Mouse (Mus musculus) hindbrain, embryonic 10.5 days (tissue): Measurements from ENCODE around the gene Lrit2. TPM values are rescaled to one million over a fixed set of nuclear protein-coding genes. Genes with fewer than 3 reads are reported as not detected.
A peak's percentile ranks its signal among the peaks of the same experiment; 100 is the strongest.

Experiments
- DNase-seq: peaks from one replicate; pipeline ENCODE4 v3.0.0-alpha.2; 2017; ENCODE audit warnings: low spot score
- H3K27ac ChIP-seq: fragments of 300-500 bp; sonication (generic); 2 replicates; pipeline ENCODE4 v1.5.1; 2016; ENCODE audit warnings: mild to moderate bottlenecking, moderate library complexity
- H3K27me3 ChIP-seq: fragments of 300-500 bp; sonication (generic); 2 replicates; pipeline ENCODE4 v1.6.1; 2016; ENCODE audit warnings: mild to moderate bottlenecking; ENCODE audit not compliant: poor library complexity, insufficient read depth, severe bottlenecking
- H3K36me3 ChIP-seq: fragments of 300-500 bp; sonication (generic); 2 replicates; pipeline ENCODE4 v1.6.1; 2016; ENCODE audit warnings: mild to moderate bottlenecking, moderate library complexity
- H3K4me1 ChIP-seq: fragments of 300-500 bp; sonication (generic); replicated peaks from 2 replicates; pipeline ENCODE4 v1.6.1; 2016; ENCODE audit warnings: mild to moderate bottlenecking
- H3K4me3 ChIP-seq: fragments of 300-500 bp; sonication (generic); 2 replicates; pipeline ENCODE4 v1.5.1; 2016; ENCODE audit warnings: mild to moderate bottlenecking, moderate library complexity
- H3K9me3 ChIP-seq: fragments of 300-500 bp; sonication (generic); 2 replicates; pipeline ENCODE4 v1.6.1; 2016; ENCODE audit warnings: mild to moderate bottlenecking, moderate library complexity
- WGBS: fragments of 180-500 bp; shearing (Covaris S2); methylation state at CpG from one replicate; pipeline ENCODE4 v1.1.7; 2016; 5-methylcytosine and 5-hydroxymethylcytosine counted together
- polyA plus RNA-seq: library from polyadenylated mRNA; unstranded; fragments of >200 nt; fragmentation: Nextera tagmentation; extraction: Ambion mirVana; gene quantifications from 2 replicates; pipeline ENCODE4 v1.2.1, GENCODE M21; 2016

The Lrit2 gene
- polyA plus RNA-seq, 1 experiment from 2014 or later: not detected

GRCm38 (mm10) chr14:37094436-37094835 lies 26.7 kb downstream of the Lrit2 start:
- WGBS: 70% methylated on average over 6 of the region's 6 CpGs
- H3K27ac ChIP-seq: no peak overlapping the region
- DNase-seq: peak; percentile 4
- peaks cover 13% of the 10 kb centered on the region for H3K4me1 ChIP-seq
- H3K27me3 ChIP-seq: peaks cover 32% of the 10 kb centered on the region
- no peaks in the 10 kb centered on the region for H3K36me3 ChIP-seq
- no peaks in the 10 kb centered on the region for H3K9me3 ChIP-seq
- H3K4me3 ChIP-seq: no peak overlapping the region

GRCm38 (mm10) chr14:37095556-37095955 lies 27.8 kb downstream of the Lrit2 start:
- Histone ChIP-seq H3K27ac (no peak overlapping the region), H3K27me3 (peaks cover 37% of the 10 kb centered on the region), H3K9me3 (no peaks in the 10 kb centered on the region), H3K4me3 (no peak overlapping the region), H3K36me3 (no peaks in the 10 kb centered on the region), H3K4me1 (peaks cover 13% of the 10 kb centered on the region)
- DNase-seq: no peak
- 87% methylated on average over 4 of the region's 4 CpGs for WGBS

GRCm38 (mm10) chr14:37097956-37098530 lies 30.3 kb downstream of the Lrit2 start, which contains the start of gene Cdhr1:
TSS of gene Cdhr1 (minus strand) at chr14:37098347.
- Histone ChIP-seq H3K36me3 (no peaks in the 10 kb centered on the region), H3K4me1 (peaks cover 13% of the 10 kb centered on the region), H3K27ac (peak within 1 kb of the TSS; percentile 71), H3K9me3 (no peaks in the 10 kb centered on the region), H3K27me3 (peaks cover 37% of the 10 kb centered on the region), H3K4me3 (peak within 1 kb of the TSS; percentile 53)
- peak; percentile 49 for DNase-seq
- WGBS: under 1% methylated on average over 30 of the region's 30 CpGs

- Histone ChIP-seq H3K9me3 (no peaks in the 10 kb centered on the region), H3K36me3 (no peaks in the 10 kb centered on the region), H3K4me3 (no peak overlapping the region), H3K27me3 (peaks cover 34% of the 10 kb centered on the region), H3K4me1 (peaks cover 8% of the 10 kb centered on the region), H3K27ac (no peak overlapping the region)
- 84% methylated on average over 5 of the region's 5 CpGs for WGBS
- no peak for DNase-seq
These were observed 33.8 kb downstream of the Lrit2 start for GRCm38 (mm10) chr14:37101531-37101930.

- no peaks in the 10 kb centered on the region for H3K9me3 ChIP-seq
- DNase-seq: no peak
- peaks cover 8% of the 10 kb centered on the region for H3K4me1 ChIP-seq
- H3K27me3 ChIP-seq: peaks cover 25% of the 10 kb centered on the region
- no peaks in the 10 kb centered on the region for H3K36me3 ChIP-seq
- WGBS: 83% methylated on average over 3 of the region's 3 CpGs
- no peak overlapping the region for H3K4me3 ChIP-seq
- H3K27ac ChIP-seq: no peak overlapping the region
These were observed 34.8 kb downstream of the Lrit2 start for GRCm38 (mm10) chr14:37102484-37102883.

- Histone ChIP-seq H3K4me3 (no peak overlapping the region), H3K27ac (no peak overlapping the region), H3K27me3 (peaks cover 2% of the 10 kb centered on the region; the same call in 1 of the 2 replicates), H3K4me1 (no peaks in the 10 kb centered on the region), H3K9me3 (no peaks in the 10 kb centered on the region), H3K36me3 (no peaks in the 10 kb centered on the region)
- no peak for DNase-seq
- 73% methylated on average over 5 of the region's 5 CpGs for WGBS
These were observed 37.0 kb downstream of the Lrit2 start for GRCm38 (mm10) chr14:37104747-37105146.

- H3K36me3 ChIP-seq: no peaks in the 10 kb centered on the region
- no peaks in the 10 kb centered on the region for H3K4me1 ChIP-seq
- no peaks in the 10 kb centered on the region for H3K27me3 ChIP-seq
- no peak overlapping the region for H3K4me3 ChIP-seq
- H3K27ac ChIP-seq: no peak overlapping the region
- no peak for DNase-seq
- WGBS: 41% methylated on average over 7 of the region's 7 CpGs
- no peaks in the 10 kb centered on the region for H3K9me3 ChIP-seq
These were observed 38.1 kb downstream of the Lrit2 start for GRCm38 (mm10) chr14:37105846-37106245.

- 89% methylated on average over 8 of the region's 8 CpGs for WGBS
- no peaks in the 10 kb centered on the region for H3K4me1 ChIP-seq
- H3K4me3 ChIP-seq: no peak overlapping the region
- no peak overlapping the region for H3K27ac ChIP-seq
- H3K9me3 ChIP-seq: no peaks in the 10 kb centered on the region
- H3K36me3 ChIP-seq: no peaks in the 10 kb centered on the region
- DNase-seq: no peak
- H3K27me3 ChIP-seq: no peaks in the 10 kb centered on the region
These were observed 41.7 kb downstream of the Lrit2 start for GRCm38 (mm10) chr14:37109460-37109859.

GRCm38 (mm10) chr14:37109975-37110374 lies 42.2 kb downstream of the Lrit2 start:
- 79% methylated on average over 9 of the region's 9 CpGs for WGBS
- Histone ChIP-seq H3K4me3 (no peak overlapping the region), H3K4me1 (no peaks in the 10 kb centered on the region), H3K36me3 (no peaks in the 10 kb centered on the region), H3K9me3 (no peaks in the 10 kb centered on the region), H3K27me3 (no peaks in the 10 kb centered on the region), H3K27ac (no peak overlapping the region)
- no peak for DNase-seq

GRCm38 (mm10) chr14:37110456-37110855 lies 42.7 kb downstream of the Lrit2 start:
- Histone ChIP-seq H3K4me1 (no peaks in the 10 kb centered on the region), H3K27me3 (no peaks in the 10 kb centered on the region), H3K27ac (no peak overlapping the region), H3K4me3 (no peak overlapping the region), H3K36me3 (no peaks in the 10 kb centered on the region), H3K9me3 (no peaks in the 10 kb centered on the region)
- WGBS: 91% methylated on average over 2 of the region's 2 CpGs
- no peak for DNase-seq

- Histone ChIP-seq H3K4me3 (no peak overlapping the region), H3K36me3 (no peaks in the 10 kb centered on the region), H3K4me1 (no peaks in the 10 kb centered on the region), H3K9me3 (no peaks in the 10 kb centered on the region), H3K27me3 (no peaks in the 10 kb centered on the region), H3K27ac (no peak overlapping the region)
- no peak for DNase-seq
These were observed 43.6 kb downstream of the Lrit2 start for GRCm38 (mm10) chr14:37111371-37111770.

- Histone ChIP-seq H3K4me1 (no peaks in the 10 kb centered on the region), H3K9me3 (no peaks in the 10 kb centered on the region), H3K27me3 (no peaks in the 10 kb centered on the region), H3K27ac (no peak overlapping the region), H3K36me3 (no peaks in the 10 kb centered on the region), H3K4me3 (no peak overlapping the region)
- 93% methylated on average over 7 of the region's 7 CpGs for WGBS
- DNase-seq: no peak
These were observed 45.2 kb downstream of the Lrit2 start for GRCm38 (mm10) chr14:37112931-37113330.

GRCm38 (mm10) chr14:37113922-37114321 lies 46.2 kb downstream of the Lrit2 start, which contains the start of gene 2610528A11Rik:
TSS of gene 2610528A11Rik (minus strand) at chr14:37114022.
- Histone ChIP-seq H3K9me3 (no peaks in the 10 kb centered on the region), H3K4me3 (no peak within 1 kb of the TSS), H3K4me1 (no peaks in the 10 kb centered on the region), H3K27me3 (no peaks in the 10 kb centered on the region), H3K27ac (no peak within 1 kb of the TSS), H3K36me3 (0 out of 2 replicates have a peak, but pooled peaks cover 3% of the 10 kb centered on the region)
- 79% methylated on average over 3 of the region's 3 CpGs for WGBS
- no peak for DNase-seq

GRCm38 (mm10) chr14:37119233-37119632 lies 51.5 kb downstream of the Lrit2 start:
- Histone ChIP-seq H3K27ac (no peak overlapping the region), H3K27me3 (no peaks in the 10 kb centered on the region), H3K4me1 (no peaks in the 10 kb centered on the region), H3K4me3 (no peak overlapping the region), H3K9me3 (no peaks in the 10 kb centered on the region), H3K36me3 (peaks cover 51% of the 10 kb centered on the region)
- 97% methylated on average over 4 of the region's 4 CpGs for WGBS
- DNase-seq: no peak
